In the genomic region with DNA sequence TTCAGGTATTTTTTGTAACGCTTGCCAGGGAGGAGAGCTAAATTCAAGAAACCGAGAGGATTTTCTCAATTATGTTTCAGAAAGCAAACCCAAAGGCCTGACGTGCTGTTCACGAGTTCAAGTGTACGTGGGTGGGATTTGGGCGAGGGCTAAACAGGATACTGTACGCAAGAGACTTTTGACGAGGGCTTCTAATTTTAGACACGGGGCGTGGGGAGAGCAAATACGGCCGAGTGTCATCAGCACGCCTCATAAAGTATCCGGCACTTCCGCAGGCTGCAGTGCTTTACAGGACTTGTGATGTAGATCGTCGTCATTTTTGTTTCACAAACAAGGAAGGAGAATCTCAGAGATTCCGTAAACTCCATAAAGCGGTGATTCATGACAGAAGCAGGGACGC, we compare ENCODE assay signal across 10 mouse cellular contexts.
DNase-seq lines count a peak whose midpoint lies in the region; ATAC-seq lines count a peak whose summit lies in the region.
"Had no signal": no experiment of that assay in that cellular context is flagged by ENCODE, and none has a peak within 500 bp of the region (broad histone marks: within the 10 kb centered on the region; RNA-seq: fewer than 3 reads in every experiment).

No protein-coding gene starts in this region.

- no peak overlapping the region for H3K9ac ChIP-seq in intestine, embryonic 14.5 days (ENCODE audit: low read length)
- H3K9ac ChIP-seq in intestine, embryonic 16.5 days (ENCODE audit: low read depth, low read length) = no peak overlapping the region

- no peaks in the 10 kb centered on the region for H3K27me3 ChIP-seq in intestine, embryonic 14.5 days (replicated peaks; ENCODE audit: control insufficient read depth, insufficient read depth, low read length)
- no peaks in the 10 kb centered on the region for H3K27me3 ChIP-seq in intestine, embryonic 16.5 days (replicated peaks; ENCODE audit: control insufficient read depth, insufficient read depth, low read length)

- no peak overlapping the region for H3K4me3 ChIP-seq in intestine, embryonic 14.5 days (ENCODE audit: low read depth, low read length)
- no peak overlapping the region for H3K4me3 ChIP-seq in intestine, embryonic 16.5 days (ENCODE audit: low read length)

- no peak for DNase-seq in intestine, embryonic 14.5 days (ENCODE audit: low spot score)
- peak; percentile 37 for DNase-seq in brain, adult 2 months (ENCODE audit: low read depth, low spot score)
- DNase-seq in heart, postnatal 4 days = peak; percentile 37
- DNase-seq in lung, postnatal 4 days = peak; percentile 8 to 25
- no peak for DNase-seq in left cerebral cortex, adult 11 months (ENCODE audit: low spot score)
- DNase-seq in layer of hippocampus, adult 9-11 months = no peak
- DNase-seq in cerebellum, postnatal 36 days = no peak
- DNase-seq: thymus, postnatal 4 days had no signal

- H3K27ac ChIP-seq in intestine, embryonic 14.5 days (ENCODE audit: low read depth) = no peak overlapping the region
- H3K27ac ChIP-seq in intestine, embryonic 16.5 days (ENCODE audit: low read length) = no peak overlapping the region

- no peaks in the 10 kb centered on the region for H3K4me1 ChIP-seq in intestine, embryonic 14.5 days (replicated peaks; ENCODE audit: control insufficient read depth, insufficient read depth, low read length)
- H3K4me1 ChIP-seq in intestine, embryonic 16.5 days (ENCODE audit: control insufficient read depth, insufficient read depth, low read length) = no peaks in the 10 kb centered on the region

- H3K4me2 ChIP-seq in intestine, embryonic 14.5 days (ENCODE audit: low read length) = peak overlapping the region; percentile 14; the same call in 1 of the 2 replicates
- H3K4me2 ChIP-seq in intestine, embryonic 16.5 days (ENCODE audit: low read depth, low read length) = no peak overlapping the region
- H3K4me2 ChIP-seq: liver, embryonic 11.5 days had no signal

- WGBS in intestine, embryonic 14.5 days = 74% methylated on average over 20 of the region's 20 CpGs
- 71% methylated on average over 20 of the region's 20 CpGs for WGBS in intestine, embryonic 16.5 days

- ATAC-seq in intestine, embryonic 14.5 days (replicated peaks; ENCODE audit: low FRiP score, low TSS enrichment, low read depth) = no peak
- no peak for ATAC-seq in intestine, embryonic 16.5 days

- no peaks in the 10 kb centered on the region for H3K36me3 ChIP-seq in intestine, embryonic 14.5 days (ENCODE audit: control insufficient read depth, insufficient read depth, low read length)
- H3K36me3 ChIP-seq in intestine, embryonic 16.5 days (ENCODE audit: control insufficient read depth, insufficient read depth, low read length) = no peaks in the 10 kb centered on the region

- no peaks in the 10 kb centered on the region for H3K9me3 ChIP-seq in intestine, embryonic 14.5 days (ENCODE audit: control insufficient read depth, low read length)
- H3K9me3 ChIP-seq in intestine, embryonic 16.5 days (ENCODE audit: control insufficient read depth, low read length) = no peaks in the 10 kb centered on the region

Comparison
In these comparisons a context has a peak if more than half of its experiments do, and no peak if none do; other contexts are left out.
1. DNase-seq: peak in brain, adult 2 months (single experiment), heart, postnatal 4 days (single experiment) and lung, postnatal 4 days (2 of 2); none in intestine, embryonic 14.5 days (single experiment), left cerebral cortex, adult 11 months (single experiment), layer of hippocampus, adult 9-11 months (single experiment) and cerebellum, postnatal 36 days (0 of 2).